Mouse (Mus musculus) left cerebral cortex, adult 2 months (tissue): Measurements from ENCODE around the gene Dnaic1. TPM values are rescaled to one million over a fixed set of nuclear protein-coding genes. Genes with fewer than 3 reads are reported as not detected.
"Not testable (repeated sequence)": the region's sequence is repeated elsewhere in the genome, so short reads cannot be mapped to it uniquely, and the experiment has no call there.

Experiments
- DNase-seq, 2 experiments: peaks; one replicate each; pipeline ENCODE4 v3.0.0; 2021 to 2022; ENCODE audit warnings: low spot score in 2 of 2, mixed read lengths in 1 of 2; ENCODE audit errors: extremely low spot score in 1 of 2
- H3K27ac ChIP-seq: fragments of 200-600 bp; 2 replicates; pipeline ENCODE4 v1.8.1; 2022
- H3K4me3 ChIP-seq: fragments of 200-600 bp; 2 replicates; pipeline ENCODE4 v1.8.1; 2022
- CTCF ChIP-seq: fragments of 200-600 bp; IDR thresholded peaks from 2 replicates; pipeline ENCODE4 v1.8.1; 2022; ENCODE audit warnings: antibody characterized with exemption, mild to moderate bottlenecking, moderate library complexity
- intact Hi-C: fragments of 180-260 bp; cut with DNase I; formaldehyde crosslinking; loops from one replicate; pipeline ENCODE4 v1.15.1; 2025
- total RNA-seq, 2 experiments: library from RNA; stranded (reverse); gene quantifications; 2 replicates each; pipeline ENCODE4 v1.2.3; 2021

Dnaic1 gene
- total RNA-seq, 2 experiments from 2014 or later, result 6.4 to 7.5 TPM

GRCm38 (mm10) chr4:41673186-41673585, 103.6 kb downstream of the Dnaic1 start:
- H3K27ac ChIP-seq, result no peak overlapping the region
- no peak overlapping the region for H3K4me3 ChIP-seq
- intact Hi-C loops, result no loop called here
- no peak for TF ChIP-seq CTCF
- no peak for DNase-seq

GRCm38 (mm10) chr4:41676248-41677005, 106.9 kb downstream of the Dnaic1 start:
- Histone ChIP-seq H3K4me3 (no peak overlapping the region), H3K27ac (no peak overlapping the region; the same call in 1 of the 2 replicates)
- no peak for TF ChIP-seq CTCF
- DNase-seq, result no peak
- intact Hi-C loops, result no loop called here

DNA sequence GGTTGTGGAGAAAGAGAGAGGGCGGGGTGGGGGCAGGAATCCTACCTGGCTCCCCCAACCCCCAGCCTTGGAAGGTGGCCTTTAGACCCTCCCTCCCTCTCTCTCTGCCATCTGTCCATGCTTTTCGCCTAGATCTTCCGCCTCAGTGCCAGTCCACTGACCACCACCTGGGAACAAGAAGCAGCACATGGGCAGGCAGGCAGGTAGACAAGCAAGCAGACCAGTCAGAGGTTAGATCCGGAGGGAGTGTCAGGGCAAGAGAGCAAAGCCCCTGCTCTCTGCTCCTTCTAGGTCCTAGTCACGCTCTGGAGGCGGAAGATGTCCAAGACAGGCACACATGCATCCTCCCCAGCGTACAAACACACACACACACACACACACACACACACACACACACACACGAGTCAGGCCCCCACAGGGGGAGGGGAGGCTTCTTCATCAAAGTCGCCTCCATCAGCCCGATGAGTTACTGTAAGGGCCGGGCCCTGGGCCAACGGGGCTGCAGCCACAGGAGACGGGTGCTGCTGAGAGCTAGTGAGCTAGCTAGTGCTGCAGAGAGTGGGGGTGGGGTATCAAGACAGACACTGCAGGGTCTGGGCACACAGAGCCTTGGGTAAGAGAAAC, 107.5 kb downstream of the Dnaic1 start:
- no peak for DNase-seq

DNA sequence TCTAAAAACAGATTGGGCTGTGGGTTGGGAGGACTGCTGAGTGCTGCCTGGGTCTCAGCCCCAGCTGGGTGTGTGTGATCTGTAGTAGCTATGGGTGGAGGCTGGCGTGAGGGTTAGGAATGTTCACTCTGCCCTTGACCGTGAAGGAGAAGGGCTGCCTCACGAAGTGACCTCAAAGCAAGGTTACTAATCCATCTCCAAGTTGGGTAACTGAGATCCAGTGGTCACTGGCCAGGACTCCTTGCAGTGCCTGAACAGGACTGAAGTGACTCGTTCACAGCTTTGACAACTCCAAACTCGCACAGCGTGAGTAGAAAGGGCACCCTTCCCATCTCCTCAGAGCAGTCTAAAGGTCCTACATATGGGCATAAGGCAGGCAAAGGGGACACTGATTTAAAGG, 109.3 kb downstream of the Dnaic1 start:
- TF ChIP-seq CTCF, result no peak
- H3K27ac ChIP-seq, result no peak overlapping the region
- intact Hi-C loops, result no loop called here
- no peak for DNase-seq
- H3K4me3 ChIP-seq, result no peak overlapping the region

More for the DNA sequence above, 107.5 kb downstream of the Dnaic1 start:
- Histone ChIP-seq H3K4me3 (no peak overlapping the region), H3K27ac (no peak overlapping the region)
- TF ChIP-seq CTCF, result no peak
- intact Hi-C loops, result no loop called here

- intact Hi-C loops, result no loop called here
- H3K27ac ChIP-seq, result no peak overlapping the region
- TF ChIP-seq CTCF, result no peak
- H3K4me3 ChIP-seq, result no peak overlapping the region
- no peak for DNase-seq
Observed at GRCm38 (mm10) chr4:41679291-41679690, 109.7 kb downstream of the Dnaic1 start.

GRCm38 (mm10) chr4:41681176-41681575, 111.6 kb downstream of the Dnaic1 start:
- no peak for TF ChIP-seq CTCF
- Histone ChIP-seq H3K27ac (no peak overlapping the region), H3K4me3 (no peak overlapping the region)
- no peak for DNase-seq
- intact Hi-C loops, result no loop called here

- TF ChIP-seq CTCF, result no peak
- intact Hi-C loops, result no loop called here
- Histone ChIP-seq H3K27ac (no peak overlapping the region), H3K4me3 (no peak overlapping the region)
- DNase-seq, result no peak
Observed at GRCm38 (mm10) chr4:41681947-41682346, 112.4 kb downstream of the Dnaic1 start.

DNA sequence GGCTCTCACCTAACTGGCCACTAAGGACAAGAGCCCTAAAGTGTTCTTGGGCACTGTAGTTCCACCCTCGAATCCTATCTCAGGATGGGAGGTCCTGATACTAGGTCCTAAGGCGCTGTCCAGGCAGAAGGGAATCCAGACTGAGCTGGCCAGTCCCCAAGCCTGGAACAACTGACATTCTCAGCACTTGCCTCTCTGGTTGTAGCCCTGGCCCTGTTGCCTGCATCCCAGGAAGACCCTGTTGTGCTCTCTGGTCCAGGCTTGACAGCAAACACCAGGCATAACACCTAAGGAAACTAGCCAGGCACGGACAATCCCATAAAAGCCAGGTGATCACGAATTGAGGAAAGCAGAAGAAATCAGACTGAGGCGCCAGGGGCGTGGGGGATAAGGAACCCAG, 113.2 kb downstream of the Dnaic1 start:
- Histone ChIP-seq H3K4me3 (no peak overlapping the region), H3K27ac (peak overlapping the region; percentile 5; the same call in 1 of the 2 replicates)
- intact Hi-C loops, result no loop called here
- DNase-seq, result no peak
- TF ChIP-seq CTCF, result no peak

- H3K4me3 ChIP-seq, intact Hi-C loops, H3K27ac ChIP-seq, DNase-seq: not testable (repeated sequence)
Observed at GRCm38 (mm10) chr4:41683303-41683702, 113.7 kb downstream of the Dnaic1 start.

- DNase-seq, H3K4me3 ChIP-seq, intact Hi-C loops, H3K27ac ChIP-seq: not testable (repeated sequence)
Observed at GRCm38 (mm10) chr4:41684131-41684930, 114.8 kb downstream of the Dnaic1 start.

GRCm38 (mm10) chr4:41684931-41685453, 115.4 kb downstream of the Dnaic1 start:
- intact Hi-C loops, DNase-seq, H3K27ac ChIP-seq, H3K4me3 ChIP-seq: not testable (repeated sequence)

DNA sequence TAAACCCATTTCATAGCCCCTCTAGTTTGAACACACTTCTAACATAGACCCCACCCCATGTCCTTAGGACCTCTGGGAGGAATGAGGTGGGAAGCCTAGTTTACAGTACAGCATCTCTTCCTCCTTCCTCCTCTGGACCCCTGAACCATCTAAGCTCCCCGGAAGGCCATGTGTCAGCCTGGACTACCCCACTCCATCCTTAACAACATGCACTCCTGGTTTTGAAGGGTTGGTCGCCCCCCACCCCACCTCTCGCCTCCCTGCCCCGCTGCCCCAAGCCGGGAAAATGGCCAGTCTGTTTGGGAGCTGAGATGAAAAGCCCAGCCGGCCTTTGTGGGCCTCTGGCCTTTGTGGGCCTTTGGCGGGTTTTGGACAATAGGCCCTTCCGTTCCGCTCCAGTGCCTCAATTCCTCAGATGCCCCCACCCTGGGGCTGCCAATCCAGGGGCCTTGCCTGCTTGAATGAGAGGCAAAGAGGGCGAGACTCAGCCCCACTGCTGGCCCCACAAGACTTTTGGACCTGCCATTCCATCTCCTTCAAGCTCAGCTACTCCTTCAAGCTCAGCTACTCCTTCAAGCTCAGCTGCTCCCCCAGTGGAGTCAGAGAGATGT, 116.4 kb downstream of the Dnaic1 start:
- intact Hi-C loops, H3K4me3 ChIP-seq, DNase-seq, H3K27ac ChIP-seq: not testable (repeated sequence)

Other genes with a start within 250 kb of the Dnaic1 start
- gene Ubap1, start 220.8 kb upstream of the Dnaic1 start, total RNA-seq, result 10 to 100 TPM; 47.7 to 49.0 TPM
- gene Kif24, start 104.9 kb upstream of the Dnaic1 start, total RNA-seq, result 1 to 10 TPM; 1.4 to 1.9 TPM
- 10 to 100 TPM; 25.3 to 28.2 TPM for gene Nudt2, start 104.6 kb upstream of the Dnaic1 start, total RNA-seq
- gene AI464131, start 66.7 kb upstream of the Dnaic1 start, total RNA-seq, result 10 to 100 TPM; 27.1 to 28.1 TPM
- 1 to 10 TPM; 5.2 to 6.1 TPM for gene 1110017D15Rik, start 52.4 kb upstream of the Dnaic1 start, total RNA-seq
- 100 to 1,000 TPM; 195 to 209 TPM for gene Fam219a, start 237 bp upstream of the Dnaic1 start, total RNA-seq
- gene Enho, start 70.5 kb downstream of the Dnaic1 start, total RNA-seq, result 10 to 100 TPM; 58.0 to 63.3 TPM
- gene Cntfr, start 127.3 kb downstream of the Dnaic1 start, total RNA-seq, result 100 to 1,000 TPM; 120 to 127 TPM
- 10 to 100 TPM; 43.1 to 47.7 TPM for gene Il11ra1, start 130.2 kb downstream of the Dnaic1 start, total RNA-seq
- 10 to 100 TPM; 27.7 to 30.7 TPM for gene Rpp25l, start 143.8 kb downstream of the Dnaic1 start, total RNA-seq
- gene Dctn3, start 153.4 kb downstream of the Dnaic1 start, total RNA-seq, result 100 to 1,000 TPM; 165 TPM
- gene Arid3c, start 161.4 kb downstream of the Dnaic1 start, total RNA-seq, result under 1 TPM in 1 of 2 experiments, not detected in 1; 0.52 TPM
- 10 to 100 TPM; 85.8 to 88.5 TPM for gene Galt, start 185.5 kb downstream of the Dnaic1 start, total RNA-seq
- gene Sigmar1, start 186.4 kb downstream of the Dnaic1 start, total RNA-seq, result 10 to 100 TPM; 58.0 to 58.9 TPM
- 100 to 1,000 TPM; 250 to 265 TPM for gene Ccl27a, start 204.5 kb downstream of the Dnaic1 start, total RNA-seq